Mouse (Mus musculus) lung, postnatal 0 days (tissue): ENCODE data around the gene Timm8a2.

Source experiments
- CTCF ChIP-seq: IDR thresholded peaks from 2 replicates; pipeline ENCODE4 v1.5.1; 2016; ENCODE audit warnings: antibody characterized with exemption, mild to moderate bottlenecking
- EP300 ChIP-seq: IDR thresholded peaks from 2 replicates; pipeline ENCODE4 v1.6.1; 2016; ENCODE audit warnings: antibody characterized with exemption, mild to moderate bottlenecking, control low read depth

GRCm38 (mm10) chr14:122011768-122012167, 22.7 kb upstream of the Timm8a2 start:
- TF ChIP-seq CTCF, result no peak
- TF ChIP-seq EP300, result no peak
